Mouse (Mus musculus): Measurements from ENCODE around the gene Aurka. TPM values are rescaled to one million over a fixed set of nuclear protein-coding genes. Genes with fewer than 3 reads are reported as not detected.

The Aurka gene
- polyA plus RNA-seq, 1 experiment = 9.9 TPM

DNA sequence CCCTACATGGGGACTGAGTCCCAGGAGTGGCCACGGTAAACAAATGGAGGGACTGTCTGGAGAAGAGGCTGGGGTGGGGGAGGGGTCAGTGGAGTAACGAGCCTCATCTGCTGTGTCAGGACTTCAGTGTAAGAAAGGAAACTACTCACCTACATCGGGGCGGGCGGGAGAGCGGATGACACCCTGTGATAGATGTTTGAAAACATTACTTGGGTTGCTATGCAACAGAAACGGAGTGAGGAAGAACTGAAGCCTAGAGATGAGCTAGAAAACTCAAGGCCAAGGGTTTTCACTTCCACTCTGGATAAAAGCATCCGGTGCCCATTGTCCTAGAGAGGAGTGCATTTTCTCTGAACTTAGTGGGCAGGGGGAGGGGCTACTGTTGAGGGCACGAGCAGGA lies 29.6 kb upstream of the Aurka start:
- no peak for TF ChIP-seq POLR2A (IDR thresholded peaks at IDR 0.05; ENCODE audit: low read depth, low read length)
- WGBS = 27% methylated on average over 9 of the region's 9 CpGs
- Histone ChIP-seq H3K27ac (ENCODE audit: insufficient read depth, low read depth, low read length) (peak overlapping the region; percentile 38), H3K4me1 (ENCODE audit: control insufficient read depth, insufficient read depth, insufficient read length, low read length) (peaks cover 3% of the 10 kb centered on the region; the same call in 1 of the 2 replicates), H3K4me3 (ENCODE audit: low read depth, low read length) (no peak overlapping the region), H3K36me3 (ENCODE audit: control insufficient read depth, insufficient read depth, low read length) (no peaks in the 10 kb centered on the region), H3K27me3 (ENCODE audit: control insufficient read depth, insufficient read depth, low read length) (no peaks in the 10 kb centered on the region)

DNA sequence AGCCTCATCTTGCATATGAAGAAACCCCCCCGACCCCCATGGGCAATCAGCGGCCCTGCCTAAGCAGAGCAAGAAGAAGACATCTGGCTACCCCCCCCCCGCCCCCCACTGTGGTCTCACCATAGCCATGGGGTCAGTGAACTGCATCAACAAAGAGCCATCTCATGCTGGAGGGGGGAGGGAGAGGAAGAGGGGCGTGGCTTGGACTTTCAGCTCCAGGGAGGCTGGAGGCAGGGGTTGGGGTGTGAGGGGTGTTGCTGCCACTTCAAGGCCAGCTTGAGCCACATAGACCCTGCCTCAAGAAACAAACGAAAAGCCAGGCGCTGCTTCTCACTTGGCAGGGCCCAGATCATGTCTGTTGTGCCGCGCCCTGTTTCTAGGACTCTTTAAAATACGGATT lies 25.6 kb upstream of the Aurka start:
- TF ChIP-seq CTCF (IDR thresholded peaks at IDR 0.05; ENCODE audit: extremely low read depth, insufficient read length, insufficient replicate concordance, low read depth, low read length) (no peak), POLR2A (IDR thresholded peaks at IDR 0.05; ENCODE audit: low read depth, low read length) (no peak)
- Histone ChIP-seq H3K27ac (ENCODE audit: insufficient read depth, low read depth, low read length) (no peak overlapping the region), H3K4me3 (ENCODE audit: low read depth, low read length) (no peak overlapping the region), H3K27me3 (ENCODE audit: control insufficient read depth, insufficient read depth, low read length) (no peaks in the 10 kb centered on the region), H3K36me3 (ENCODE audit: control insufficient read depth, insufficient read depth, low read length) (no peaks in the 10 kb centered on the region), H3K4me1 (ENCODE audit: control insufficient read depth, insufficient read depth, insufficient read length, low read length) (peaks cover 3% of the 10 kb centered on the region; the same call in 1 of the 2 replicates)
- WGBS = 46% methylated on average over 9 of the region's 9 CpGs

- 68% methylated on average over 4 of the region's 4 CpGs for WGBS
- Histone ChIP-seq H3K36me3 (ENCODE audit: control insufficient read depth, insufficient read depth, low read length) (no peaks in the 10 kb centered on the region), H3K4me3 (ENCODE audit: low read depth, low read length) (peak overlapping the region; percentile 16; the same call in 1 of the 2 replicates), H3K27ac (ENCODE audit: insufficient read depth, low read depth, low read length) (no peak overlapping the region), H3K27me3 (ENCODE audit: control insufficient read depth, insufficient read depth, low read length) (no peaks in the 10 kb centered on the region), H3K4me1 (ENCODE audit: control insufficient read depth, insufficient read depth, insufficient read length, low read length) (peaks cover 2% of the 10 kb centered on the region; the same call in 1 of the 2 replicates)
- no peak for TF ChIP-seq POLR2A (IDR thresholded peaks at IDR 0.05; ENCODE audit: low read depth, low read length)
- TF ChIP-seq CTCF (IDR thresholded peaks at IDR 0.05; ENCODE audit: extremely low read depth, insufficient read length, insufficient replicate concordance, low read depth, low read length) = no peak
Measured at GRCm38 (mm10) chr2:172394671-172395070, 24.3 kb upstream of the Aurka start.

DNA sequence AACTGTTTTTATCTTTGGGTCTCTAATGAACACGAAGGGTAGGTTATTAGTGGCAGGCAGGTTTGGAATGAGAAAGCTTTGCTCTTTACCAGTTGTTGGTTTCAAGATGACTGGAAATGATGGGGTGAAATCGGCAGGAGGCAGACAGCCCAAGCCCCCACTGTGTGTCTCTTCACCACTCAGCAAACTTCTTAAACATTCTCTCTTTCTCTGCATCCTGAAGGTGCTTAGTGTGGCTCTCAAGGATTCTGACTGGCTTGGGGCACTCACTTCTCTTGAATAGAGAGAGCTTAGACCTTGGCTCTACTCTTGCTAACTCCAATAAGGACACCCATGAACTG lies 23.7 kb upstream of the Aurka start:
- H3K4me1 ChIP-seq (ENCODE audit: control insufficient read depth, insufficient read depth, insufficient read length, low read length) = no peaks in the 10 kb centered on the region
- no peaks in the 10 kb centered on the region for H3K36me3 ChIP-seq (ENCODE audit: control insufficient read depth, insufficient read depth, low read length)
- H3K27ac ChIP-seq (ENCODE audit: insufficient read depth, low read depth, low read length) = no peak overlapping the region
- no peaks in the 10 kb centered on the region for H3K27me3 ChIP-seq (ENCODE audit: control insufficient read depth, insufficient read depth, low read length)
- no peak for TF ChIP-seq CTCF (IDR thresholded peaks at IDR 0.05; ENCODE audit: extremely low read depth, insufficient read length, insufficient replicate concordance, low read depth, low read length)
- no peak for TF ChIP-seq POLR2A (IDR thresholded peaks at IDR 0.05; ENCODE audit: low read depth, low read length)
- H3K4me3 ChIP-seq (ENCODE audit: low read depth, low read length) = peak overlapping the region; percentile 40
- 45% methylated on average over 2 of the region's 2 CpGs for WGBS

DNA sequence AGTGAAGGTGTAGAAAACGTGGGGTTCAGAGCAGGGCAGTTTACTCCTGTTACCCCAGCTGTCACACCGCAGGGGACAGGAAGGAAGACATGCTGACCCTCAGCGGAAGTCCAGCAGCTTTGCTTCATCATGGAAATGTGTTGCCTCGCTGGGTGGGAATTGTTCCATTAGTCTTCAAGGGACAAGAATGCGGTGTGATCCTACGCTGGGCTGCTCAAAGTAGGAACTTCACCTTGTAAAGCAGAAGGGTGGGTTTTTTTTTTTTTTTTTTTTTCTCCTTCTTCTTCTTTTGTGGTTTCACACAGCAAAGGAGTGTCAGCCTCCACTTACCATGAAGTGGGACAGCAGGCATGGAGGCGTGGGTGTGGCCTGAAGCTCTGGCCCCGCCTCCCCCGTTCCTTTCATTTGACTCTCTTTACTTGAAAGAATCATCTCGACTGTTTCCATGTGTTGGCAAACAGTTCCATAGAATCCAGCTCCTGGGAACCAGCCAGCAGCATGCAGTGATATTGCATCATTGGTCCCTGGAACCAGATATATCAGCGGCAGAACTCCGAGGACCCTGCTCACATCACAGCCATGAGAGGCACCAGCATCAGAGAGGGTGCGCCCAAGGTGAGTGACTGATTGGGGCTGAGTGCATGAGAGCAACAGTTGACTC lies 23.2 kb upstream of the Aurka start, which contains the start of gene Cass4:
TSS of gene Cass4 (plus strand) at position 404 of the 661 bp plus-strand sequence.
- Histone ChIP-seq H3K4me3 (ENCODE audit: low read depth, low read length) (peak within 1 kb of the TSS; percentile 40), H3K4me1 (ENCODE audit: control insufficient read depth, insufficient read depth, insufficient read length, low read length) (no peaks in the 10 kb centered on the region), H3K27ac (ENCODE audit: insufficient read depth, low read depth, low read length) (no peak within 1 kb of the TSS), H3K27me3 (ENCODE audit: control insufficient read depth, insufficient read depth, low read length) (no peaks in the 10 kb centered on the region), H3K36me3 (ENCODE audit: control insufficient read depth, insufficient read depth, low read length) (no peaks in the 10 kb centered on the region)
- WGBS = 19% methylated on average over 13 of the region's 13 CpGs
- TF ChIP-seq CTCF (IDR thresholded peaks at IDR 0.05; ENCODE audit: extremely low read depth, insufficient read length, insufficient replicate concordance, low read depth, low read length) (no peak), POLR2A (IDR thresholded peaks at IDR 0.05; ENCODE audit: low read depth, low read length) (no peak)

DNA sequence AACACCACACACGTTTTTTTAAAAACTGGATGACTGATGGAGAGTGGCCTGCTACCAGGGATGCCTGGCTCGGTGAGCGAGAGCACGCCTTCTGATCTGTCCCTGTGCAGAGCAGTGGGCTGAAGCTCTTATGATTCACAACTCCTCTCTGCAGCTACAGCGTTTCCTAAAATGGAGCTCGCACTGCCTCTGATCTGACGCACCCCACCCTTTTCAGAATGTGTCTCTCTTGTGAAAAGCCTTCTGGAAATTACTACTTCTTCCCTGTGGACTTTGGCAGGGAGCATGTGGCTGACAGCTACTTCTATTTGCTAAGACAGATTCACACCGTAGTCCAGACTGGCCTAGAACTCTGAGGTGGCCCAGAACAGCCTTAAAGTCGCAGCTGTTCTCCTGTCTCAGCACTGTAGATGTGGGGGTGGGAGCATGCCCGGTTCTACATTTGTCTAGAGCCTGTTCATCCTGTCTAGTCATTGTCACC lies 21.7 kb upstream of the Aurka start:
- H3K4me1 ChIP-seq (ENCODE audit: control insufficient read depth, insufficient read depth, insufficient read length, low read length) = no peaks in the 10 kb centered on the region
- H3K4me3 ChIP-seq (ENCODE audit: low read depth, low read length) = no peak overlapping the region
- no peak overlapping the region for H3K27ac ChIP-seq (ENCODE audit: insufficient read depth, low read depth, low read length)
- no peaks in the 10 kb centered on the region for H3K36me3 ChIP-seq (ENCODE audit: control insufficient read depth, insufficient read depth, low read length)
- TF ChIP-seq CTCF (IDR thresholded peaks at IDR 0.05; ENCODE audit: extremely low read depth, insufficient read length, insufficient replicate concordance, low read depth, low read length) (no peak), POLR2A (IDR thresholded peaks at IDR 0.05; ENCODE audit: low read depth, low read length) (no peak)
- WGBS = 36% methylated on average over 10 of the region's 10 CpGs
- H3K27me3 ChIP-seq (ENCODE audit: control insufficient read depth, insufficient read depth, low read length) = no peaks in the 10 kb centered on the region

- Histone ChIP-seq H3K4me1 (ENCODE audit: control insufficient read depth, insufficient read depth, insufficient read length, low read length) (no peaks in the 10 kb centered on the region), H3K36me3 (ENCODE audit: control insufficient read depth, insufficient read depth, low read length) (no peaks in the 10 kb centered on the region), H3K4me3 (ENCODE audit: low read depth, low read length) (no peak overlapping the region), H3K27me3 (ENCODE audit: control insufficient read depth, insufficient read depth, low read length) (no peaks in the 10 kb centered on the region), H3K27ac (ENCODE audit: insufficient read depth, low read depth, low read length) (no peak overlapping the region)
- TF ChIP-seq CTCF (IDR thresholded peaks at IDR 0.05; ENCODE audit: extremely low read depth, insufficient read length, insufficient replicate concordance, low read depth, low read length) = no peak
- no peak for TF ChIP-seq POLR2A (IDR thresholded peaks at IDR 0.05; ENCODE audit: low read depth, low read length)
- WGBS = 26% methylated on average over 6 of the region's 6 CpGs
Measured at GRCm38 (mm10) chr2:172390341-172390740, 20.0 kb upstream of the Aurka start.
